Mouse (Mus musculus): ENCODE results near the gene Esd.

DNA sequence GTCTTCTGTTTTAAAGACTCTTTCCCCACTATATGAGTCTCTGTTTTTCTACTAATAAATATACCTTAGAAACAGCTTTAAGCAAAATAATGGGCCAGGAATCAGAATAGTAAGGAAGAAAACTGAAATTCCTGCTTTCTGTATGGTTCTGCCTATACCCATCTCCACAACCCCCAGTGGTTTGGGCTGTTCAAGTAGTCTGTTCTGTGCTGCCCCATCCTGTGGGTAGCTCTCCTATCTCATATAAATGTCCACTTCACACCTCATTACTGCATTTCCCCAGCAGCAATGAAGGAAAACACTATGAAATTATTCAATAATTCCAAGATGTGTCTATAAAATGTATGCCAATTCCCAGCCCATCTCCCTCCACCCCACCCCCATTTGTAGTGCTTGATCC is 34.7 kb upstream of the Esd start:
- TF ChIP-seq POLR2A (IDR thresholded peaks at IDR 0.05; ENCODE audit: borderline replicate concordance, extremely low read depth, insufficient read depth, insufficient read length, poor library complexity, severe bottlenecking) (no peak), CTCF (IDR thresholded peaks at IDR 0.05; ENCODE audit: borderline replicate concordance, extremely low read depth, insufficient read depth, insufficient read length) (no peak)

All from brain, embryonic 14.5 days (tissue).